Mouse (Mus musculus) spleen, adult 2 months (tissue): ENCODE measurements around the gene Carhsp1.

ENCODE experiments used
- CTCF ChIP-seq: fragments of 200-500 bp; IDR thresholded peaks from 2 replicates; pipeline ENCODE4 v1.5.1; 2011; ENCODE audit warnings: mild to moderate bottlenecking, inconsistent platforms; ENCODE audit not compliant: insufficient read depth, insufficient read length, insufficient replicate concordance; ENCODE audit errors: extremely low read depth
- POLR2A ChIP-seq: fragments of 200-500 bp; IDR thresholded peaks from 2 replicates; pipeline ENCODE4 v1.6.1; 2011; ENCODE audit warnings: low read depth, low read length, inconsistent platforms

DNA sequence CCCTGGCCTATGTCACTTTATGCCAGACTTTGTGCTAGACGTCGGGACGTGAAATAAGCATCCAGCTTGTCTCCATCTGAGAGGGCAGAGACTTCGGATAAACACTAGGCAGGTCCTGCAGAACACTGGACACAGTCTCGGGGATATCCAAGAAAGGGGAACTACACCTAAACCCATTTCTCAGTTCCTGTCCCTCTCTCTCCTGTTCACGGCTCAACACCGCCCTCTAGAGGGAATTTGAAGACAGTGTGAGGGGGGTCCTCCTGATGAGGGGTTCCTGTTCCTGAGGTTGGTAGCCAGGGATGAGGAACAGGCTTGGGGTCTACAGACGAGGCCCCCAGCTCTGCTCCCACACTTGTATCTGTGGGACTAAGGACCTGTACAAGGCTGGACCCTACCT, 2.2 kb upstream of the Carhsp1 start:
- TF ChIP-seq POLR2A (no peak), CTCF (peak; percentile 84; the same call in 1 of the 2 replicates)
